Mouse (Mus musculus): ENCODE measurements around the gene Scgb2b3. TPM values are rescaled to one million over a fixed set of nuclear protein-coding genes. Genes with fewer than 3 reads are reported as not detected.

Gene Scgb2b3
- not detected in 2 replicates for polyA plus RNA-seq (2014; fragmentation: Nextera tagmentation; extraction: Ambion mirVana)

- Histone ChIP-seq H3K36me3 (ENCODE audit: control insufficient read depth, insufficient read depth, low read length) (no peaks in the 10 kb centered on the region), H3K9me3 (replicated peaks; ENCODE audit: control insufficient read depth, low read length) (peaks cover 40% of the 10 kb centered on the region), H3K4me3 (ENCODE audit: low read depth, low read length) (no peak within 1 kb of the TSS), H3K9ac (ENCODE audit: low read depth, low read length) (no peak within 1 kb of the TSS), H3K4me1 (ENCODE audit: control insufficient read depth, insufficient read depth, low read length) (no peaks in the 10 kb centered on the region), H3K27ac (ENCODE audit: low read depth, low read length) (no peak within 1 kb of the TSS), H3K27me3 (ENCODE audit: control insufficient read depth, insufficient read depth, low read length) (no peaks in the 10 kb centered on the region), H3K4me2 (no peak within 1 kb of the TSS)
- ATAC-seq (replicated peaks; ENCODE audit: insufficient number of reproducible peaks, low FRiP score, low TSS enrichment), result no peak
- WGBS (ENCODE audit: insufficient replicate concordance), result 60% methylated on average over 4 of the region's 4 CpGs
Observed at GRCm38 (mm10) chr7:31362022-31362560, at the start of gene Scgb2b3. TSS of gene Scgb2b3 (minus strand) at chr7:31362072.

DNA sequence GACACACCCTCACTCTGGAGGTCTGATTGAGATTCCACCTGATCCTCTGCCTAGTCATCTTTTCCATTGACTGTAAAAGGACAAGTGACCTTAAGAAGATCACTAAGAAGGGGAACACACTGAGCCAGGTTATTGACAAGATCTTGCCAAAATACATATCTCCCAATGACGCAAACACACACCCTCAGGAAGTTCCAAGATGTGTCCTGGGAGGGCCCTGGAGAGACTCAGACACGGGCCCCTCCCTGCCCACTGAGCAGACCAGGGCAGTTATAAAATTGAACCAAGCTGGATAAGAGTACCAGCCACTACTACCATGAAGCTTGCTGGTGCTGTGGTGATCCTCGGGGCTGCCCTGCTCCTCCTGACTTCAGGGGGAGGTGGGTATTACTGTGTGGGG is 13.4 kb upstream of the Scgb2b3 start, which contains the start of gene Scgb1b3:
Gene Scgb1b3, plus strand, starts transcription at position 301 of the 400 bp plus-strand sequence.
- Histone ChIP-seq H3K36me3 (ENCODE audit: control insufficient read depth, insufficient read depth, low read length) (no peaks in the 10 kb centered on the region), H3K4me1 (ENCODE audit: control insufficient read depth, insufficient read depth, low read length) (no peaks in the 10 kb centered on the region), H3K9me3 (replicated peaks; ENCODE audit: control insufficient read depth, low read length) (peaks cover 25% of the 10 kb centered on the region), H3K4me3 (ENCODE audit: low read depth, low read length) (no peak within 1 kb of the TSS), H3K27ac (ENCODE audit: low read depth, low read length) (no peak within 1 kb of the TSS), H3K9ac (ENCODE audit: low read depth, low read length) (no peak within 1 kb of the TSS), H3K4me2 (no peak within 1 kb of the TSS), H3K27me3 (ENCODE audit: control insufficient read depth, insufficient read depth, low read length) (no peaks in the 10 kb centered on the region)
- WGBS (ENCODE audit: insufficient replicate concordance), result 63% methylated on average over 3 of the region's 3 CpGs
- no peak for ATAC-seq (replicated peaks; ENCODE audit: insufficient number of reproducible peaks, low FRiP score, low TSS enrichment)

Other genes starting within 250 kb of the Scgb2b3 start
- 2.7 and 3.3 TPM in 2 replicates for gene Hpn, start 246.8 kb downstream of the Scgb2b3 start, polyA plus RNA-seq (2014; fragmentation: Nextera tagmentation; extraction: Ambion mirVana)
- gene Scn1b, start 235.1 kb downstream of the Scgb2b3 start, polyA plus RNA-seq (2014; fragmentation: Nextera tagmentation; extraction: Ambion mirVana), result 3.0 TPM in 2 replicates
- gene Gramd1a, start 206.2 kb downstream of the Scgb2b3 start, polyA plus RNA-seq (2014; fragmentation: Nextera tagmentation; extraction: Ambion mirVana), result 49.0 and 55.9 TPM in 2 replicates
- gene Scgb2b2, start 71.6 kb downstream of the Scgb2b3 start, polyA plus RNA-seq (2014; fragmentation: Nextera tagmentation; extraction: Ambion mirVana), result not detected in 2 replicates
- not detected in 2 replicates for gene Scgb1b2, start 70.3 kb downstream of the Scgb2b3 start, polyA plus RNA-seq (2014; fragmentation: Nextera tagmentation; extraction: Ambion mirVana)
- gene Scgb1b3, start 13.5 kb upstream of the Scgb2b3 start, polyA plus RNA-seq (2014; fragmentation: Nextera tagmentation; extraction: Ambion mirVana), result not detected in 2 replicates

All from heart, embryonic 11.5 days (tissue).